ENCODE assay signal across 8 mouse cellular contexts in genomic region chr11:94404641-94405260, GRCm38 (mm10). TPM values are rescaled to one million over a fixed set of nuclear protein-coding genes. Genes with fewer than 3 reads are reported as not detected.
DNase-seq lines count a peak whose midpoint lies in the region; ATAC-seq and TF ChIP-seq lines count a peak whose summit lies in the region.

No protein-coding gene starts in this region.

- WGBS in midbrain, embryonic 10.5 days, result 25% methylated on average over 11 of the region's 11 CpGs
- 28% methylated on average over 11 of the region's 11 CpGs for WGBS in midbrain, embryonic 16.5 days
- 19% methylated on average over 11 of the region's 11 CpGs for WGBS in kidney, adult 2 months
- WGBS in limb, embryonic 11.5 days, result 23% methylated on average over 11 of the region's 11 CpGs
- WGBS in stomach, embryonic 14.5 days, result 25% methylated on average over 11 of the region's 11 CpGs

- H3K27ac ChIP-seq in midbrain, embryonic 10.5 days (replicated peaks), result 0 out of 2 replicates have a peak overlapping the region, but pooled peaks have one; percentile 29
- no peak overlapping the region for H3K27ac ChIP-seq in midbrain, embryonic 16.5 days (ENCODE audit: low read length)
- no peak overlapping the region for H3K27ac ChIP-seq in gastrocnemius, adult 2 months
- H3K27ac ChIP-seq in kidney, adult 2 months (ENCODE audit: insufficient read depth, low read depth, low read length), result peak overlapping the region; percentile 59
- H3K27ac ChIP-seq in limb, embryonic 11.5 days (replicated peaks; ENCODE audit: low read depth, low read length), result no peak overlapping the region
- 0 out of 2 replicates have a peak overlapping the region, but pooled peaks have one; percentile 39 for H3K27ac ChIP-seq in stomach, embryonic 14.5 days (ENCODE audit: low read length)

- ATAC-seq in midbrain, embryonic 16.5 days, result no peak
- peak; percentile 37; the same call in 1 of the 2 replicates for ATAC-seq in limb, embryonic 11.5 days (ENCODE audit: insufficient number of reproducible peaks, low FRiP score, low TSS enrichment, low read depth)
- ATAC-seq in stomach, embryonic 14.5 days (ENCODE audit: insufficient number of reproducible peaks, insufficient read depth, low FRiP score, low read depth), result peak; percentile 34; the same call in 1 of the 2 replicates

- no peak overlapping the region for H3K9ac ChIP-seq in midbrain, embryonic 16.5 days (ENCODE audit: low read depth, low read length)
- no peak overlapping the region for H3K9ac ChIP-seq in limb, embryonic 11.5 days (ENCODE audit: low read length)
- H3K9ac ChIP-seq in stomach, embryonic 14.5 days (replicated peaks; ENCODE audit: low read depth, low read length), result no peak overlapping the region

- peaks cover 15% of the 10 kb centered on the region; the same call in 1 of the 2 replicates for H3K27me3 ChIP-seq in midbrain, embryonic 10.5 days (ENCODE audit: low read depth, poor library complexity, severe bottlenecking)
- no peaks in the 10 kb centered on the region for H3K27me3 ChIP-seq in midbrain, embryonic 16.5 days (ENCODE audit: control insufficient read depth, insufficient read depth, low read depth, low read length)
- H3K27me3 ChIP-seq in kidney, adult 2 months (replicated peaks; ENCODE audit: control insufficient read depth, insufficient read depth, low read length), result no peaks in the 10 kb centered on the region
- H3K27me3 ChIP-seq in limb, embryonic 11.5 days (ENCODE audit: control insufficient read depth, insufficient read depth, low read length), result no peaks in the 10 kb centered on the region
- H3K27me3 ChIP-seq in stomach, embryonic 14.5 days (ENCODE audit: control insufficient read depth, insufficient read depth, low read length), result no peaks in the 10 kb centered on the region

- no peaks in the 10 kb centered on the region for H3K9me3 ChIP-seq in midbrain, embryonic 10.5 days (replicated peaks)
- H3K9me3 ChIP-seq in midbrain, embryonic 16.5 days (replicated peaks; ENCODE audit: control insufficient read depth, low read length, poor library complexity, severe bottlenecking), result no peaks in the 10 kb centered on the region
- H3K9me3 ChIP-seq in limb, embryonic 11.5 days (ENCODE audit: control insufficient read depth, low read length), result no peaks in the 10 kb centered on the region
- H3K9me3 ChIP-seq in stomach, embryonic 14.5 days (ENCODE audit: control insufficient read depth, low read depth, low read length), result no peaks in the 10 kb centered on the region

- peak; percentile 75 for DNase-seq in midbrain, embryonic 10.5 days (ENCODE audit: low spot score)
- peak; percentile 93 to 96 for DNase-seq in cerebellum, postnatal 36 days
- peak; percentile 84 for DNase-seq in gastrocnemius, adult 2 months
- DNase-seq in kidney, adult 2 months, result peak; percentile 85
- DNase-seq in limb, embryonic 11.5 days (ENCODE audit: low spot score), result peak; percentile 90
- peak; percentile 87 for DNase-seq in naive thymus-derived CD4-positive, alpha-beta T cell, adult 2 months (ENCODE audit: low read depth)

- TF ChIP-seq CTCF in gastrocnemius, adult 2 months (IDR thresholded peaks at IDR 0.05), result peak; percentile 95; the same call in 1 of the 2 replicates
- TF ChIP-seq CTCF in kidney, adult 2 months (conservative IDR thresholded peaks at IDR 0.05; ENCODE audit: insufficient read depth, insufficient read length, low read depth, low read length), result peak; percentile 94

- no peak overlapping the region for H3K4me3 ChIP-seq in midbrain, embryonic 10.5 days
- no peak overlapping the region for H3K4me3 ChIP-seq in midbrain, embryonic 16.5 days (ENCODE audit: low read depth, low read length)
- no peak overlapping the region for H3K4me3 ChIP-seq in gastrocnemius, adult 2 months
- no peak overlapping the region for H3K4me3 ChIP-seq in kidney, adult 2 months (ENCODE audit: insufficient read depth, low read depth, low read length)
- no peak overlapping the region for H3K4me3 ChIP-seq in limb, embryonic 11.5 days (ENCODE audit: low read depth, low read length)
- H3K4me3 ChIP-seq in stomach, embryonic 14.5 days (ENCODE audit: low read depth, low read length), result no peak overlapping the region

- TF ChIP-seq POLR2A in kidney, adult 2 months (IDR thresholded peaks at IDR 0.05; ENCODE audit: low read depth, low read length), result no peak

- H3K4me1 ChIP-seq in midbrain, embryonic 10.5 days, result peaks cover 52% of the 10 kb centered on the region
- H3K4me1 ChIP-seq in midbrain, embryonic 16.5 days (ENCODE audit: control insufficient read depth, insufficient read depth, low read length), result peaks cover 24% of the 10 kb centered on the region
- H3K4me1 ChIP-seq in kidney, adult 2 months (ENCODE audit: control insufficient read depth, insufficient read depth, low read length), result peaks cover 13% of the 10 kb centered on the region
- H3K4me1 ChIP-seq in limb, embryonic 11.5 days (ENCODE audit: control insufficient read depth, insufficient read depth, low read length), result peaks cover 14% of the 10 kb centered on the region
- peaks cover 25% of the 10 kb centered on the region for H3K4me1 ChIP-seq in stomach, embryonic 14.5 days (ENCODE audit: control insufficient read depth, insufficient read depth, low read length)

- H3K36me3 ChIP-seq in midbrain, embryonic 10.5 days, result peaks cover 11% of the 10 kb centered on the region
- H3K36me3 ChIP-seq in midbrain, embryonic 16.5 days (ENCODE audit: control insufficient read depth, insufficient read depth, low read length), result peaks cover 6% of the 10 kb centered on the region; the same call in 1 of the 2 replicates
- no peaks in the 10 kb centered on the region for H3K36me3 ChIP-seq in kidney, adult 2 months (ENCODE audit: control insufficient read depth, insufficient read depth, low read length)
- no peaks in the 10 kb centered on the region for H3K36me3 ChIP-seq in limb, embryonic 11.5 days (ENCODE audit: control insufficient read depth, insufficient read depth, low read length)
- no peaks in the 10 kb centered on the region; the same call in 1 of the 2 replicates for H3K36me3 ChIP-seq in stomach, embryonic 14.5 days (ENCODE audit: control insufficient read depth, insufficient read depth, low read length)

- intact Hi-C loops in gastrocnemius, adult 2 months (cut with DNase I), result loop anchor here (2.0 to 5.0 kb wide), 4 partner anchors 64 to 276 kb away; partner anchors contain the start of gene Spata20

- no peak overlapping the region for H3K4me2 ChIP-seq in midbrain, embryonic 16.5 days (ENCODE audit: low read length)
- no peak overlapping the region for H3K4me2 ChIP-seq in limb, embryonic 11.5 days (ENCODE audit: low read depth, severe bottlenecking)
- H3K4me2 ChIP-seq in stomach, embryonic 14.5 days (replicated peaks; ENCODE audit: low read depth, low read length), result no peak overlapping the region

RNA-seq across cellular contexts. Expression of gene Abcc3, which starts 12.0 kb away (rescaled TPM):
- 0.37 and 0.42 TPM in 2 replicates for polyA plus RNA-seq in midbrain, embryonic 10.5 days (2016; fragmentation: Nextera tagmentation; extraction: Ambion mirVana)
- polyA plus RNA-seq in midbrain, embryonic 16.5 days (2015; fragmentation: Nextera tagmentation; extraction: Ambion mirVana), result 0.57 and 0.92 TPM in 2 replicates
- under 1 TPM; 0.46 to 0.53 TPM for total RNA-seq in gastrocnemius, adult 2 months (2021)
- 43.8 and 51.7 TPM in 2 replicates for polyA plus RNA-seq in kidney, adult 2 months (2012; rRNA removed)
- 0.55 and 0.88 TPM in 2 replicates for polyA plus RNA-seq in limb, embryonic 11.5 days (2014; fragmentation: Nextera tagmentation; extraction: Ambion mirVana)
- 4.5 and 5.8 TPM in 2 replicates for polyA plus RNA-seq in stomach, embryonic 14.5 days (2014; fragmentation: Nextera tagmentation; extraction: Ambion mirVana)

Comparison
In these comparisons a context has a peak if more than half of its experiments do, and no peak if none do; other contexts are left out.
1. H3K27ac ChIP-seq: peak in midbrain, embryonic 10.5 days (single experiment), kidney, adult 2 months (single experiment) and stomach, embryonic 14.5 days (single experiment); none in midbrain, embryonic 16.5 days (single experiment), gastrocnemius, adult 2 months (single experiment) and limb, embryonic 11.5 days (single experiment).
2. Peak in every context shown above with its lines, with median percentiles within 50 percentile points of each other: DNase-seq.